Mouse (Mus musculus) mouse trophoblast stem cell (cell line): ENCODE data around the gene Srrm4.

Experiments
- in situ Hi-C, 2 experiments: fragments of 300-500 bp; cut with MseI, MboI; formaldehyde crosslinking; loops; 2 replicates in 1 of 2; 3 replicates in 1 of 2; pipeline ENCODE4 v1.15.1; 2025

The Srrm4 gene

DNA sequence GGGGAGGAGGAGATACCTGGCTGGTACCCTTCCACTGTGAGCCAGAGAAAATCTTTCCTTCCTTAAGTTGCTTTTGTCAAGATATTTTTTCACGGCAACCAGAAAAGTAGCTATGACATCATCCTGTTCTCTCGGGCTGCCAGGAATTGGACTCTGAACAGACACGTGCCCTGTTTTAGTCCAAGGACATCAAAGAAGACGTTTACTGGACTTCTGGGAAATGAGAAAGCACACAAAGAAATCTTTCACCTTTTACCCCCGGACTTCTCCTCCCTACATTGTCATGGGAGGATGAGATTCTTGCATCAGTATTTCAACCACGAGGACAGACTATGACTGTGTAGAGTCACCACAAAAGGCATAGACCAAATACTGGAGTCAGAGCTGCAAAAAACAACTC, 183.7 kb downstream of the Srrm4 start:
- in situ Hi-C loops: no loop called here

DNA sequence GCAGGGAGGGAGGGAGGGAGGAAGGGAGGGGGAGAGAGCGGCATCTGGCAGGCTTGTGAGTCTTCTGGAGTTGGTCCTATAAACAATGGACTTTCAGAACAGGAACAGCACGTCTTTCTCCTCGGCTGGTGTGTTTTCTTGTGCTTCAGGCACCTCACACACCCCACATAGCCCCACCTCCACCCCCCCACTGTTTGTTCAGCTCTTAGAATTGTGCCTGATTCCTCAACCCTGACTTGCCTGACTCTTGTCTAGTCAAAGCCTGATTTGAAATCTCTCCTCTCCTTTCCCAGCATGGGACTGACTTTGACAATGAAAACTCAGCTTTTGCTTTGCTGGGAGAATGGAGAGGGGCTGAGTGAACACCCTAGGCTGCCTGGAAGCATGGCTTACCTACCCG, 184.3 kb downstream of the Srrm4 start:
- in situ Hi-C loops: no loop called here

DNA sequence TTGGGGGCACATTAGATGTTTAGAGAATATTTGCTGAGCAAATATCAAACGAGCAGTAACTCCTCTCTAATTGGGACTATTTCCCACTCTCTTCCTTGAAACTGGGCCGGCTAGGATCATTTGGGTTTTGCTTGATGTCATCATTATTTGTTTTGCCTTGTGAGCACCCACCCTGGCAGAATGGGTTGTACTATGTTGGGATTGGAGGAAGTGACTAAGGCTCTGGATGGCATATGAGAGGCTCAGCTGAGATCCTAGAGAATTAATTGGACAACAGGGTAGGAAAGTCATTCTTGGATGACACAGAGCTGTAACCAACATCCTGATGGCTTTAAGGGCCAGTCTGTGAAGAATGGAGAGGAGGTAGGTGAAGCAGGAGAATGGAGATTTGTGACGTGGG, 185.1 kb downstream of the Srrm4 start:
- in situ Hi-C loops: no loop called here

DNA sequence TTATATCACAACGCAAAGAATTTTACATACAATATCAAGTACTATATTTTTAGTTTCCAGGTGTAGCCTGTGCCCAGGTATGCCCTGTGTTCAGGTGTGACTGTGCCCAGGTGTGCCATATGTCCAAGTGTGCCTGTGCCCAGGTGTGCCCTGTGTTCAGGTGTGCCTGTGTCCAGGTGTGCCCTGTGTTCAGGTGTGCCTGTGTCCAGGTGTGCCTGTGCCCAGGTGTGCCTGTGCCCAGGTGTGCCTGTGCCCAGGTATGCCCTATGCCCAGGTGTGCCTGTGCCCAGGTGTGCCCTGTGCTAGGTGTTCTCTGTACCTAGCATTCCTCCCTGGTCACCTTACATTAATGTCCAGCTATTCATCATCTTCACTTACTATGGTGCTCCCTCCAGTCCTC, 185.7 kb downstream of the Srrm4 start:
- in situ Hi-C loops: no loop called here

DNA sequence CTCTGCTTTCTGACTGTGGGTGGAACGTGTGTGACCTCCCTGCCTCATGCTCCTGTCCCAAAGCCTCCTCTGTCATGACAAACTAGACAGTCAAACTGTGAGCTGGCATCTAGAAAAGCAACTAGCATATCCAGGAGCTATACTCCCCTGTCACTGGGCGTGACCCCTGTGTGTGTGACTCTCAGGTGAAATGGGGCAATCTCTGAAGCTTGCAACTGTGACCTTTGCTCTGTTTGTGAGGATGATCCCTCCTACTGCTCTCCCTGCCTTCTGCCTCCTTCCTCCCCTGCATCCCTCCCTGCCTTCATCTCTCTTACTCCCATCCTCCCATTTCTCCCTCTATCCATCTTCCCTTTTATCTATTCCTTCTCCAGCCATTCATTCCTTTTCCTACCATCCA, 187.6 kb downstream of the Srrm4 start:
- in situ Hi-C loops: no loop called here

DNA sequence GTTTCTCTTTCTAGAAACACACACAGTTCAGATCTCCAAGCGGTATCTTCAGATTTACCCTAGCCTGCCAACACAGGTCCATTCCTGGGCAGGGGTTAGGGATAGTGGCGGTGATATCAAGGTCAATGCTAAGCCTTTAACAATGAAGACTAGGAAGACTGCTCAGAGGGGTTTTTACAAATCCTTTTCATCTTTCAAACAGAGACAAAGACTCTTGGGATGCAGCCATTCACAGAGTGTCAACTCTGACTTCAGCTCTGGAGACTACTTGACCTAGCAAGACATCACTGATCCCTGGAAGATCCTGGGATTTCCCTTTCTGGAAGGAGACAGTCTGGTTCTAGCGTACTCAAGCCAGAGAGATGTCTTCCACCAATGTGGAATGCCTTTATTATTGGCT, 190.8 kb downstream of the Srrm4 start:
- in situ Hi-C loops: no loop called here

DNA sequence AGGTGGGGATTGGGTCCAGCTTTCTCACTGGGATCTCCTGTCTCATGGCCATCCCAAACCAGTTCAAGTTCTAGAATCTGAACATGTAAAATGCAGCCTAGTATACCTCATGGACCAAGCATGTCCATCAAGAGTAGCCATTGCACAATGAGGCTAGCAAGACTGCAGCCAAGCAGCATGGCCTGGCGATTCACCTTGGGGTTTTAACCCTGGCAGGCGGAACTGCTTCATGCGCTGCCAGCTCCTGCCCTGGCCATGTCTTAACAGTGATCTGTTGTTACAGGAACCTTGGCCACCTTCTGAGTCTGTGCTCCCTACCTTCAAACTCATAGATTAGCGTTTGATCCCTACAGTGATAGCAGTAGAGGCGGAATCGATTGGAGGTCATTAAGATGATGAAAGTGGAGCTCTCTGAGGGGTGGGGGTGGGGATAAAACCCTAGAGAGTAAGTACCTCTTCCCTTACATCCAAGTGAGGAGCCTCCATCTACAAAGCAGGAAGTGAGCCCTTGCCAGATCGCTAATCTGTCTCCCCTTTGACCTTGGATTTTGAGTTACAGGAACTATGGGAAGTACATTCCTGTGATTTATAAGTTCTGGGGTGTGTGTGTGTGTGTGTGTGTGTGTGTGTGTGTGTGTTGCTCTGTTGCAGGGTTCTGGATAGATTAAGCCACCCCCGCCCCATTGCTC, 191.4 kb downstream of the Srrm4 start:
- in situ Hi-C loops: no loop called here

DNA sequence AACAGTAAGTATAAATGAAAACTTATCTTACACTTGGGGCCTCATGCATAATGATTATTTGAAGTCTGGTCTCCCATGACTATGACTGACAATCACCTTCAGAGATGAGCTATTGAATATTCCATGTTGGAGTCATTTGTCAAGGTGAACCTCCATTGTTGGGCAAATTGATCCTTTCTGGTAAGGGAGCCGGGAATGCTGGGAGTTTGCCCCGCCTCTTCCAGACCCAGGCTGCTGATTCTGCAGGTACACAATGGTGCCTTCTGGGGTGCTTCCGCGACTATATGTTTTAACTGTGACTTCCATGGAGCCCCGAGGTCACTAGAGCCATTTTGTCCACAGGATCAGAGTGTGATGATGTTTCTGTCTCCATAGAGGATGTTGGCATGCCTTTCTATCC, 195.5 kb downstream of the Srrm4 start:
- in situ Hi-C loops: no loop called here

DNA sequence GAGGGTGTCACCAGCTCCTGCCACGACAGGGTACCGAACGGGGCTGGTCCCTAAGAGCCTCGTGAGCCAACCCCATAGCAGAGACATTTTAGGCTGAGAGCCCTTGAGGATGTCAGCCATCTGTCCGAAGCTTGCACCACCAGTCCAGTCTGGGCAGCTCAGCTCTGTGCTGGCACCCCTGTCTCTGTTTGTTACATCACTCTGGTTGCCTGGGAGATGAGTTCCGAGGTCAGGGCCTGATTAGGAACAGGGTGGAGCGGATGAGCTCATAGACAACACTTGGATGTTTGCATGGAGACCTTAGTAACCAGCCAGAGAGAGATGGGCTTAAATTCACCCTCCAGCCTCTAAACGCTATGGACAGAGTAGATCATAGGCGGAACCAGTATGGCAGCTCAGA, 199.0 kb downstream of the Srrm4 start:
- in situ Hi-C loops: no loop called here

DNA sequence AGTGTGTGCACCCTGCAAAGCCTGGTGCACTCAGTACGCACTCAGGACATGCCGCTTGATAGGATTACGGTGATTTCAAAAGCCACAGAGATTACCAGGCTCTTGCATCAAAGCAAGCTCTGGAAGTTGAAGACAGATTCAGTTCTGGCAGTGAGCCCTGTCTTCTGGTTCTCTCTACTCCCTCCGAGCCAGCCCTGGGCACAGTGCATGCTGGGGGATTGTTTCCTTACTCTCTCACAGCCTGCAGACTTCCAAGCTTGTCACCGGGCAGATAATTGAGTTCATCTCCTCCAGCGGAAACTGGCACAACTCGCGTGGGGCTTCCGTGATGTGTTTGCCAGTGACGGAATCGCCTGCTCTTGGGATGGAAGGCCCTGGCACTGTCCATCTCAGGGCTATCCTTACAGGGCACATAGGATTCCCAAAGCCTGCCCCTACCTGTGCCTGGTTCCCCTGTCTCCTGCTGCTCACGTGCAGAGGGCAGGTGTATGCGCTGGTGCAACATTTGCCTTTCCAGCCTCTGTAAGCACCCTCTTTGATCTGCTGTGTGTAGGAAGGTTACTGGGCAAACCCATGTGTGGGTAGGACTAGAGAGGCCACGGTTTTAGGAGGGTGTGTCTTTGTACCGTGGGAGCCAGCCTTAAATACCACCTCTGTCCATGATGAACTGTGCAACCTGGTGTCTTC, 201.6 kb downstream of the Srrm4 start:
- in situ Hi-C loops: loop anchor here (10.0 kb wide), 1 partner anchor 155 kb away; no protein-coding TSS in a partner anchor

DNA sequence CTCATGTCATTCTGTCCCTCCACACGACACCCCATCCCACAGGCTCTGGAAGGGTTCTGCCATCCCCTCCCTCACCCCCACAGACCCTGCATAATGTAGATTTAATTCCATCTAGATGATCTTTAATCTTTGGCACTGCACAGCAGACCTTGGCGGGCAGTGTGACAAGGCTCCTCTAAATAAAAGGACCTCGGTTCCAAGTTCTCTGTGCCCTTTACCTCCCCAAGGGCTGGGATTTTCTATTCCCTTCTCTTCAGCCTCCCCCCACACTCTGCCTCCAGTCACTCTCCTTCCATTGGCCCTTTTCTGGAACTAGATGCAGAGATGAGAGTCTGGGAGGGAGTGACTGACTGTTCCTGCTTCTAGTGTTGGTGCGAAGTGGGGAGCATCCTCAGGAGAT, 202.3 kb downstream of the Srrm4 start:
- in situ Hi-C loops: loop anchor here (10.0 kb wide), 1 partner anchor 155 kb away; no protein-coding TSS in a partner anchor
